In the genomic region with DNA sequence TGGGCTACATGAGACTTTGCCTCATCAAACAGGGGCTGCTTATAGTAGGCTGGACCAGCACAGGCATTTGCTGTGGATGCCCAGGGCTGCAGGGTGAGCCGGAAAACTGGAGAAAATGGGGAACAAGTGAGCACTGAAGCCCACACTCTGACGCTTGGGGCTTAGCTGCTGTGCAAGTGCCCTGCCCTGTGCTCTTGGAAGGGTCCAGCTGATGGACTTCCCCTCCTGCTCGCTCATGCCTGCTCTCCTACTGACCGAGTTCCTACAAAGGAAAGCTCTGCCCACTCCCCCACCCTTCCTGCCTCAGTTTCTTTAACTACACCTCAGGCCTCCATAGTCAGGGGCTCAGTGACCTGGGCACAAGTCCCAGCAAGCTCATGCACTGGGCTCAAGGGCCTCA, we compare ENCODE assay signal across 14 mouse cellular contexts. TPM values are rescaled to one million over a fixed set of nuclear protein-coding genes. Genes with fewer than 3 reads are reported as not detected.
"Had no signal": no experiment of that assay in that cellular context is flagged by ENCODE, and none has a peak within 500 bp of the region (broad histone marks: within the 10 kb centered on the region; RNA-seq: fewer than 3 reads in every experiment).

No protein-coding gene starts in this region.

- DNase-seq: kidney, adult 11 months; kidney, adult 9 months; kidney, postnatal 36 days; layer of hippocampus, adult 9-11 months; layer of hippocampus, postnatal 36 days; lung, adult 18-20 months; right cerebral cortex, postnatal 14 days; thymus, postnatal 36 days had no signal

- H3K4me3 ChIP-seq: limb, embryonic 12.5 days; midbrain, embryonic 13.5 days; stomach, embryonic 15.5 days had no signal

- H3K27me3 ChIP-seq: limb, embryonic 12.5 days; midbrain, embryonic 13.5 days; stomach, embryonic 15.5 days had no signal

- H3K27ac ChIP-seq: limb, embryonic 12.5 days; midbrain, embryonic 13.5 days had no signal

- H3K9ac ChIP-seq: limb, embryonic 12.5 days; midbrain, embryonic 13.5 days; stomach, embryonic 15.5 days had no signal

- H3K9me3 ChIP-seq: limb, embryonic 12.5 days; midbrain, embryonic 13.5 days; stomach, embryonic 15.5 days had no signal

- H3K36me3 ChIP-seq: limb, embryonic 12.5 days; midbrain, embryonic 13.5 days; stomach, embryonic 15.5 days had no signal

- ATAC-seq: midbrain, embryonic 13.5 days had no signal

- H3K4me2 ChIP-seq: limb, embryonic 12.5 days; midbrain, embryonic 13.5 days; stomach, embryonic 15.5 days had no signal

RNA-seq across cellular contexts. Expression of a gene that starts 30.5 kb away (rescaled TPM):
- total RNA-seq: layer of hippocampus, adult 18-20 months; layer of hippocampus, postnatal 36 days; midbrain, postnatal 0 days had no signal
- polyA plus RNA-seq: limb, embryonic 12.5 days; midbrain, embryonic 13.5 days; midbrain, postnatal 0 days; neural tube, embryonic 14.5 days had no signal
